Mouse (Mus musculus): Measurements from ENCODE around the gene Tcaf3.

DNA sequence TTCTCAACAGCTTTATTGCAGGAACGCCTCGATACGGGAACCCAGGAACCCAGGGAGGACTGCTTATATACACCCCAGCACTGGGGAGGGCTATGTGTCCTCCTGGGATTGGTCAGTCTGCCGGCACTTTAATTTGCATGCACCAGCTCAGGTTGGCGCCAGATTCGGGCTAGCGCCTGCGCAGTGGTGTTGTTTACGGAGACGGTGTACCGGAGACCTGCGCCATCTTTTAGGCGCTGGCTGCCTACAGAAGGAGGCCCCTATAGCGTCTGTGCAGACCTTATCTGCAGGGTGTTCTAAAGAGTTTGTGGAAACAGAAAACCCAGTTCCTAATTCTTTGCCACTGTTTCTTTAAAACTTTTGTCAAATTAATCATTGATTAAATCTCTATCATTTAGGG, 38.9 kb downstream of the Tcaf3 start:
- TF ChIP-seq GATA1 (IDR thresholded peaks at IDR 0.05; ENCODE audit: low read length) (no peak), TAL1 (IDR thresholded peaks at IDR 0.05; ENCODE audit: low read length) (no peak)
